Mouse (Mus musculus) limb, embryonic 13.5 days (tissue): ENCODE measurements around the gene Adipor1. TPM values are rescaled to one million over a fixed set of nuclear protein-coding genes. Genes with fewer than 3 reads are reported as not detected.

Experiments used
- ATAC-seq: fragments of 200-750 bp; cut with Nextera tagmentation; 2 replicates; pipeline ENCODE4 v1.8.0; 2017; ENCODE audit warnings: low read depth, moderate number of reproducible peaks, moderate TSS enrichment; ENCODE audit not compliant: low FRiP score
- H3K27ac ChIP-seq: fragments of 300-500 bp; sonication (generic); 2 replicates; pipeline ENCODE4 v1.5.1; 2015; ENCODE audit warnings: inconsistent platforms, mild to moderate bottlenecking, moderate library complexity
- H3K27me3 ChIP-seq: fragments of 300-500 bp; sonication (generic); 2 replicates; pipeline ENCODE4 v1.6.1; 2015; ENCODE audit warnings: mild to moderate bottlenecking, inconsistent platforms
- H3K36me3 ChIP-seq: fragments of 300-500 bp; sonication (generic); 2 replicates; pipeline ENCODE4 v1.6.1; 2015; ENCODE audit warnings: inconsistent platforms, mild to moderate bottlenecking, moderate library complexity
- H3K4me1 ChIP-seq: fragments of 300-500 bp; sonication (generic); 2 replicates; pipeline ENCODE4 v1.6.1; 2015; ENCODE audit warnings: inconsistent platforms
- H3K4me2 ChIP-seq: fragments of 300-500 bp; sonication (generic); replicated peaks from 2 replicates; pipeline ENCODE4 v1.6.1; 2015; ENCODE audit warnings: inconsistent platforms, mild to moderate bottlenecking, moderate library complexity
- H3K4me3 ChIP-seq: fragments of 300-500 bp; sonication (generic); 2 replicates; pipeline ENCODE4 v1.5.1; 2015; ENCODE audit warnings: moderate library complexity, mild to moderate bottlenecking, inconsistent platforms
- H3K9ac ChIP-seq: fragments of 300-500 bp; sonication (generic); 2 replicates; pipeline ENCODE4 v1.6.1; 2015; ENCODE audit warnings: mild to moderate bottlenecking, inconsistent platforms
- H3K9me3 ChIP-seq: fragments of 300-500 bp; sonication (generic); 2 replicates; pipeline ENCODE4 v1.6.1; 2016; ENCODE audit warnings: inconsistent platforms
- WGBS: fragments of 180-500 bp; shearing (Covaris S2); methylation state at CpG from one replicate; pipeline ENCODE4 v1.1.7; 2015; 5-methylcytosine and 5-hydroxymethylcytosine counted together
- polyA plus RNA-seq: library from polyadenylated mRNA; unstranded; fragments of >200 nt; fragmentation: Nextera tagmentation; extraction: Ambion mirVana; gene quantifications from 2 replicates; pipeline ENCODE4 v1.2.1, GENCODE M21; 2015

The Adipor1 gene
- polyA plus RNA-seq, 1 experiment from 2014 or later: 89.6 TPM

GRCm38 (mm10) chr1:134405509-134406413, 9.4 kb upstream of the Adipor1 start, which contains the start of gene Cyb5r1:
Cyb5r1 (plus strand) TSS chr1:134405559.
- Histone ChIP-seq H3K9me3 (no peaks in the 10 kb centered on the region), H3K27me3 (no peaks in the 10 kb centered on the region), H3K27ac (peak within 1 kb of the TSS; percentile 56), H3K4me2 (peak within 1 kb of the TSS; percentile 78), H3K36me3 (peaks cover 31% of the 10 kb centered on the region), H3K4me1 (peaks cover 10% of the 10 kb centered on the region), H3K9ac (peak within 1 kb of the TSS; percentile 81), H3K4me3 (peak within 1 kb of the TSS; percentile 70)
- whole genome bisulfite sequencing: under 1% methylated on average over 43 of the region's 43 CpGs
- ATAC-seq: peak; percentile 99

DNA sequence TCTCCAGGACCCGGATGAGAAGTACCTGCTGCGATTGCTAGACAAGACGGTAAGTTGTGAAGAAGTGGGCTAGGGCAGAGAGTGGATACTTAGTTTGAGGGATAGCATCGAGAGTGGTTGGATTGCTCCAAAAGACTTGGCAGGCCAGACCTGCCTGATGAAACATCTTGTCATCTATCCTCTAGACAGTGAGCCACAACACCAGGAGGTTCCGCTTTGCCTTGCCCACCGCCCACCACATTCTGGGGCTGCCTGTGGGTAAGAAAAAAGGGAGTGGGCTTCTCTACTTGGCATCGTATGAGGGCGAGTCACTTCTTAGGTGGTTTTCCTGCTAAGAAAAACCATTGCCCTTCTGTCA, 8.8 kb upstream of the Adipor1 start:
- 33% methylated on average over 8 of the region's 8 CpGs for WGBS
- H3K4me3 ChIP-seq: peak overlapping the region; percentile 70
- H3K9ac ChIP-seq: peak overlapping the region; percentile 81
- H3K9me3 ChIP-seq: no peaks in the 10 kb centered on the region
- no peaks in the 10 kb centered on the region for H3K27me3 ChIP-seq
- peak overlapping the region; percentile 78 for H3K4me2 ChIP-seq
- H3K4me1 ChIP-seq: peaks cover 10% of the 10 kb centered on the region
- peaks cover 37% of the 10 kb centered on the region for H3K36me3 ChIP-seq
- peak overlapping the region; percentile 56; the same call in 1 of the 2 replicates for H3K27ac ChIP-seq
- no peak for ATAC-seq

DNA sequence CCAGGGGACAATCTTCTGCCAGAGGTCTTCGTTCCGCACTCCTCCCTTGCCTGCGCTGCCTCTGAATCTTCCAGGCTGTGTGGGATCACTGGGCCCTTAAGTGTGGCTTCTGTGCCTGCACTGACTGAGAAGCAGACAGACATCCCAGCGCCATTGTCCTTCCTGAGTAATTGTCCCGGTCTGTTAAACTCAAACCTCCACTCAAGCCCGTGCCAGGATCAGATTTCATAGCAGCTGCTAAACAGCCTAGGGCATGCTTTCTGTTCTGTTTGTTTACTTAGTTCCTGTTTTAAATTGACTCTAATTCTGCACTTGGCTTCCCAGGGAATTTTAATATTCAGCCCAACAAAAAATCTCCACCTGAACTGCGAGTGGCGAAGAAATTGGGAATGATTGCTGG, 7.1 kb upstream of the Adipor1 start:
- H3K27ac ChIP-seq: no peak overlapping the region
- no peak overlapping the region for H3K4me3 ChIP-seq
- peaks cover 44% of the 10 kb centered on the region for H3K36me3 ChIP-seq
- peaks cover 10% of the 10 kb centered on the region for H3K4me1 ChIP-seq
- H3K9ac ChIP-seq: no peak overlapping the region
- no peak for ATAC-seq
- no peaks in the 10 kb centered on the region for H3K27me3 ChIP-seq
- no peaks in the 10 kb centered on the region for H3K9me3 ChIP-seq
- 70% methylated on average over 8 of the region's 8 CpGs for WGBS
- no peak overlapping the region for H3K4me2 ChIP-seq

DNA sequence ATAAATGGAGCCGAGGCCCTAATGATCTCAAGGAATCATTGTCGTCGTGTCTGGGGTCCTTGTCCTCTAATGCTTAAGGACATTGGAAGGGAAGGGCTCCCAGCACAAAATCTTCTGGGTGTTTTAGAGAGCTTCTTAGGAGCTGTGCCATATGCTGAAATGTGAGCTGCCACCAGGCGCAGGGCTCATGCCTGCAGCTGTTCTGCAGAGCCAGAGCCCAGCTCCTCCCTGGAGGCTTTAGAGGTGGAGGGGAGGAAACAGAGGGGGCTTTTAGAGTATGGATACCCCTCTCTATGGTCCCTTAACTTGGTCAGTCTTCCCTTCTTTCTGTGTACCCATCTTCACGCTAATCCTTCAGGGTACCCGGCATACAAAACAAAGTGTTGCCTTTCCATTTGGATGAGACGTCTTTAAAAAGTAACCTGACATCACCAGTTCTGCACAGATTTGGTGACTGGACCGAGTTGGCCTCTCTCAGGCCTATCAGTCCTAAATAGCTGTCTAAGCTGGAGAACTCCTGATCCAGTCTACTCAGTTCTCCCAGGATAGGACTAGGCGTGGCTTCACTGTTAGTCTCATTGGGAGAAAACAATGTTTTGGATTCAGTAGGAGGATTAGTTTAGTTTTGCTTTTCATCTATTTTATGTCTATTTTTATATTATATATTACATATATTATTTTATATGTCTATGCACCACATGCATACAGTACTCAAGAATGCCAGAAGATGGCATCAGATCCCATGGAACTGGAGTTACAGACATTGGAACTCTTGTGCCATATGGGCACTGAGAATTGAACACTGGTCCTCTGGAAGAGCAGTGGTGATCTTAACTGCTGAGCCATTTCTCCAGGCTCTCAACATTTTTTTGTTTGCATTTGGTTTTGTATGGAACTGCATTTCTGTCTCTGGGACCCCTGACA, 3.2 kb upstream of the Adipor1 start:
- 83% methylated on average over 9 of the region's 9 CpGs for WGBS
- H3K9me3 ChIP-seq: no peaks in the 10 kb centered on the region
- no peak for ATAC-seq
- H3K36me3 ChIP-seq: peaks cover 44% of the 10 kb centered on the region
- no peak overlapping the region; the same call in 1 of the 2 replicates for H3K27ac ChIP-seq
- H3K4me1 ChIP-seq: peaks cover 21% of the 10 kb centered on the region
- H3K9ac ChIP-seq: no peak overlapping the region
- H3K4me3 ChIP-seq: no peak overlapping the region
- no peaks in the 10 kb centered on the region for H3K27me3 ChIP-seq
- H3K4me2 ChIP-seq: no peak overlapping the region

DNA sequence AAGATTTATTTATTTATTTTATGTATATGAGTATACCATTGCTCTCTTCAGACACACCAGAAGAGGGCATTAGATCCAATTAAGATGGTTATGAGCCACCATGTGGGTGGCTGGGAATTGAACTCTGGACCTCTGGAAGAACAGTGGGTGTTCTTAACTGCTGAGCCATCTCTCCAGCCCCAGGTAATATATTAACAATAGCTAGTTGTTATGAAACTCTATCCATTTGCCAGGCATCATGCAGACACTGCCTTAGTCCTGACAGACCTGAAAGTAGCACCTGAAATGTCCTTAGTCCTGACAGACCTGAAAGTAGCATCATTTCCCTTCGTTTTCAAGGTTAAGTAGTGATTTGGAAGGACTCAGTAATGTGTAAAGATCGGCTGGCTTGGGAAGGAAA, 1.1 kb upstream of the Adipor1 start:
- Histone ChIP-seq H3K4me3 (no peak overlapping the region), H3K4me2 (0 out of 2 replicates have a peak overlapping the region, but pooled peaks have one; percentile 83), H3K4me1 (peaks cover 40% of the 10 kb centered on the region), H3K36me3 (peaks cover 31% of the 10 kb centered on the region), H3K27ac (peak overlapping the region; percentile 94; the same call in 1 of the 2 replicates), H3K9ac (no peak overlapping the region), H3K27me3 (no peaks in the 10 kb centered on the region), H3K9me3 (no peaks in the 10 kb centered on the region)
- no peak for ATAC-seq
- whole genome bisulfite sequencing: 52% methylated on average over 2 of the region's 2 CpGs

DNA sequence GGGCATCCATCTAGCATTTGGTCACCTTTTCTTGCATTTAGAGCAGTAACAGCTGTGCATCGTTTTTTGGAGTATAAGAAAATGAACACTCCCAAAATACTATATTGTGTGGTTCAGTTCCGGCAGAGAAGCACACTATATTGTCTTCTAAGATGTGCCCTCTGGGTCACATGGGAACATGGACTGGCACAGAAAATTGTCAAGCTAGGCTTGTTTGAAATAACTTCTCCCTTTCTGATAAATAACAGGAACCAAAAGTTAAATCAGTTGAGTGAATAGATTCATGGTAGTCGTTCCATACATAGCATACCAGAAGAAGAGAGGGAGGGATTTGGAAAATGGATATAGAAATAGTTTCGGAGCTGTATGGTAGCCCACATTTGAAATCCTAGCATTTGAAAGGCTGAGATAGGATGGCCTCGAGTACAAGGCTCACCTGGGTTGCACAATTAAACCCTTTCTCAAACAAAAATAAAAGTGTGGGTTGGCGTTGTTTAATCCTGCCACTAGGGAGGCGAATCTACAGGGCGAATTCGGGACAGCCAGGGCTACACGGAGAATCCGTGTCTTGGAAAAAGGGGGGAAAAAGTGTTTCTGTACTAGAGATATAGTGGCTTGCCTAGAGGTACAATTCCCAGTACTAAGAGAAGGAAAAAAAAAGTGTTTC, 544 bp upstream of the Adipor1 start:
- Histone ChIP-seq H3K36me3 (peaks cover 25% of the 10 kb centered on the region), H3K9me3 (no peaks in the 10 kb centered on the region), H3K4me2 (peak overlapping the region; percentile 83), H3K27me3 (no peaks in the 10 kb centered on the region), H3K9ac (peak overlapping the region; percentile 65), H3K4me3 (peak overlapping the region; percentile 87), H3K4me1 (peaks cover 46% of the 10 kb centered on the region), H3K27ac (peak overlapping the region; percentile 94)
- 13% methylated on average over 11 of the region's 11 CpGs for WGBS
- ATAC-seq: peak; percentile 17

DNA sequence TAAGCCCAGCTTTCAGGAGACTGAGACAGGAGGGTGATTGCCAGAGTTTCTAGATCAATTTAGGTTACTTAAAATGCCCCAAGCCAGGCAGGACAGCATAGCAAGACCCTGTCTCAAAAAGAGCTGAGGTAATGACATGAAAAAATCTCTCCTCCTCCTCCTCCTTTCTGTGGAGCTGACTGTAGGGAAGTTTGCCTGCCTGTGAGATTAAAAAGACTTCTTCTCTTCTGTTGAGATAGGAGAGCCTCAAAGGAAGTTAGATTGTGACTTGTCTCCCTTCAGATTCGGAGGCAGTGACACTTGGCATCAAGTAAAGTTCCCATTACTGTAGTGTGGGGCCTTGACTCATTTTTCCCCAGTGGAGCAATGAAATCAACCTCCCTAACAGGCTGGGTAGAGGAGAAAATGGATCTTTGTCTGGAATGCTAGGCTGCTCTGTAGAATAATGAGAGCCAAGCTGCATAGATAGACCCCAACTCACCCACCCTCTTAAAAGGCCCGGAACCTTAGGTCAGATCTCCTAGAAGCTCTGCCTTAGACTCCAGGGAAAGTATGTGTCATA, 3.3 kb downstream of the Adipor1 start:
- WGBS: 66% methylated on average over 2 of the region's 2 CpGs
- H3K9ac ChIP-seq: no peak overlapping the region
- no peak for ATAC-seq
- peaks cover 14% of the 10 kb centered on the region for H3K36me3 ChIP-seq
- H3K4me1 ChIP-seq: peaks cover 64% of the 10 kb centered on the region
- peak overlapping the region; percentile 33; the same call in 1 of the 2 replicates for H3K27ac ChIP-seq
- 0 out of 2 replicates have a peak overlapping the region, but pooled peaks have one; percentile 7 for H3K4me2 ChIP-seq
- H3K4me3 ChIP-seq: no peak overlapping the region
- H3K9me3 ChIP-seq: no peaks in the 10 kb centered on the region
- no peaks in the 10 kb centered on the region for H3K27me3 ChIP-seq

GRCm38 (mm10) chr1:134419176-134419575, 4.0 kb downstream of the Adipor1 start:
- Histone ChIP-seq H3K36me3 (peaks cover 21% of the 10 kb centered on the region), H3K27ac (0 out of 2 replicates have a peak overlapping the region, but pooled peaks have one; percentile 33), H3K9me3 (no peaks in the 10 kb centered on the region), H3K4me3 (no peak overlapping the region), H3K27me3 (no peaks in the 10 kb centered on the region), H3K9ac (no peak overlapping the region), H3K4me2 (peak overlapping the region; percentile 19; the same call in 1 of the 2 replicates), H3K4me1 (peaks cover 61% of the 10 kb centered on the region)
- 57% methylated on average over 1 of the region's 1 CpGs for WGBS
- no peak for ATAC-seq

- peaks cover 54% of the 10 kb centered on the region for H3K4me1 ChIP-seq
- H3K9me3 ChIP-seq: no peaks in the 10 kb centered on the region
- peak overlapping the region; percentile 33; the same call in 1 of the 2 replicates for H3K27ac ChIP-seq
- H3K9ac ChIP-seq: no peak overlapping the region
- peaks cover 28% of the 10 kb centered on the region for H3K36me3 ChIP-seq
- ATAC-seq: no peak
- WGBS: 54% methylated on average over 5 of the region's 5 CpGs
- no peaks in the 10 kb centered on the region for H3K27me3 ChIP-seq
- no peak overlapping the region for H3K4me3 ChIP-seq
- 0 out of 2 replicates have a peak overlapping the region, but pooled peaks have one; percentile 4 for H3K4me2 ChIP-seq
Measured at GRCm38 (mm10) chr1:134419751-134420458, 4.7 kb downstream of the Adipor1 start.

- Histone ChIP-seq H3K4me2 (no peak overlapping the region), H3K4me3 (no peak overlapping the region), H3K36me3 (peaks cover 68% of the 10 kb centered on the region), H3K9ac (no peak overlapping the region), H3K4me1 (peaks cover 26% of the 10 kb centered on the region), H3K27ac (no peak overlapping the region), H3K9me3 (no peaks in the 10 kb centered on the region), H3K27me3 (no peaks in the 10 kb centered on the region)
- 73% methylated on average over 10 of the region's 10 CpGs for WGBS
- ATAC-seq: no peak
Measured at GRCm38 (mm10) chr1:134423911-134424310, 8.7 kb downstream of the Adipor1 start.

- no peak overlapping the region for H3K9ac ChIP-seq
Measured at GRCm38 (mm10) chr1:134426289-134426688, 11.1 kb downstream of the Adipor1 start.

More at GRCm38 (mm10) chr1:134426289-134426688, 11.1 kb downstream of the Adipor1 start:
- Histone ChIP-seq H3K36me3 (peaks cover 89% of the 10 kb centered on the region), H3K4me3 (no peak overlapping the region), H3K27ac (no peak overlapping the region), H3K4me2 (no peak overlapping the region), H3K27me3 (no peaks in the 10 kb centered on the region), H3K4me1 (0 out of 2 replicates have a peak, but pooled peaks cover 2% of the 10 kb centered on the region), H3K9me3 (no peaks in the 10 kb centered on the region)
- whole genome bisulfite sequencing: 81% methylated on average over 5 of the region's 5 CpGs
- no peak for ATAC-seq
